ENCODE assay signal across 11 mouse cellular contexts in genomic region chr2:116980692-116981091, GRCm38 (mm10).
DNase-seq lines count a peak whose midpoint lies in the region; ATAC-seq and TF ChIP-seq lines count a peak whose summit lies in the region.
"Had no signal": no experiment of that assay in that cellular context is flagged by ENCODE, and none has a peak within 500 bp of the region (broad histone marks: within the 10 kb centered on the region; RNA-seq: fewer than 3 reads in every experiment).

No protein-coding gene starts in this region.

- no peaks in the 10 kb centered on the region for H3K36me3 ChIP-seq in midbrain, embryonic 13.5 days
- no peaks in the 10 kb centered on the region for H3K36me3 ChIP-seq in midbrain, postnatal 0 days (ENCODE audit: insufficient read depth, low read length)
- no peaks in the 10 kb centered on the region for H3K36me3 ChIP-seq in heart, embryonic 11.5 days (ENCODE audit: control insufficient read depth, insufficient read depth, low read length)
- no peaks in the 10 kb centered on the region for H3K36me3 ChIP-seq in stomach, embryonic 16.5 days (ENCODE audit: control insufficient read depth, insufficient read depth, low read length)
- H3K36me3 ChIP-seq: liver, embryonic 15.5 days; neural tube, embryonic 12.5 days had no signal

- WGBS in midbrain, embryonic 13.5 days: 36% methylated on average over 5 of the region's 5 CpGs
- WGBS in midbrain, postnatal 0 days: 57% methylated on average over 5 of the region's 5 CpGs
- whole genome bisulfite sequencing in heart, embryonic 11.5 days (ENCODE audit: insufficient replicate concordance): 32% methylated on average over 5 of the region's 5 CpGs
- 55% methylated on average over 5 of the region's 5 CpGs for WGBS in stomach, embryonic 16.5 days

- H3K4me2 ChIP-seq in midbrain, embryonic 13.5 days (replicated peaks): no peak overlapping the region
- no peak overlapping the region for H3K4me2 ChIP-seq in midbrain, postnatal 0 days (ENCODE audit: low read depth, low read length, poor library complexity, severe bottlenecking)
- no peak overlapping the region for H3K4me2 ChIP-seq in heart, embryonic 11.5 days
- no peak overlapping the region for H3K4me2 ChIP-seq in stomach, embryonic 16.5 days (ENCODE audit: low read depth, low read length)
- H3K4me2 ChIP-seq: liver, embryonic 15.5 days had no signal

- H3K27me3 ChIP-seq in midbrain, embryonic 13.5 days: no peaks in the 10 kb centered on the region
- H3K27me3 ChIP-seq in midbrain, postnatal 0 days (ENCODE audit: insufficient read depth, low read length): no peaks in the 10 kb centered on the region
- H3K27me3 ChIP-seq in heart, embryonic 11.5 days (ENCODE audit: control insufficient read depth, insufficient read depth, low read length): no peaks in the 10 kb centered on the region
- no peaks in the 10 kb centered on the region for H3K27me3 ChIP-seq in stomach, embryonic 16.5 days (ENCODE audit: control insufficient read depth, insufficient read depth, low read length)
- H3K27me3 ChIP-seq: CH12.LX; neural tube, embryonic 12.5 days had no signal

- peaks cover 42% of the 10 kb centered on the region for H3K4me1 ChIP-seq in midbrain, embryonic 13.5 days (replicated peaks)
- no peaks in the 10 kb centered on the region; the same call in 1 of the 2 replicates for H3K4me1 ChIP-seq in midbrain, postnatal 0 days (ENCODE audit: insufficient read depth, low read length)
- H3K4me1 ChIP-seq in heart, embryonic 11.5 days (ENCODE audit: control insufficient read depth, insufficient read depth, low read length): peaks cover 37% of the 10 kb centered on the region
- peaks cover 21% of the 10 kb centered on the region for H3K4me1 ChIP-seq in stomach, embryonic 16.5 days (ENCODE audit: control insufficient read depth, insufficient read depth, low read length)

- TF ChIP-seq CTCF in midbrain, postnatal 0 days (IDR thresholded peaks at IDR 0.05): no peak

- H3K9me3 ChIP-seq in midbrain, embryonic 13.5 days: peaks cover 2% of the 10 kb centered on the region; the same call in 1 of the 2 replicates
- no peaks in the 10 kb centered on the region for H3K9me3 ChIP-seq in midbrain, postnatal 0 days (ENCODE audit: low read length)
- no peaks in the 10 kb centered on the region for H3K9me3 ChIP-seq in heart, embryonic 11.5 days (replicated peaks; ENCODE audit: control insufficient read depth, low read length)
- H3K9me3 ChIP-seq in stomach, embryonic 16.5 days (replicated peaks; ENCODE audit: control insufficient read depth, low read length): no peaks in the 10 kb centered on the region
- H3K9me3 ChIP-seq: liver, embryonic 15.5 days; neural tube, embryonic 12.5 days had no signal

- no peak overlapping the region for H3K9ac ChIP-seq in midbrain, embryonic 13.5 days (replicated peaks)
- H3K9ac ChIP-seq in midbrain, postnatal 0 days (replicated peaks; ENCODE audit: low read length, poor library complexity, severe bottlenecking): no peak overlapping the region
- no peak overlapping the region for H3K9ac ChIP-seq in heart, embryonic 11.5 days (ENCODE audit: low read depth, low read length)
- no peak overlapping the region for H3K9ac ChIP-seq in stomach, embryonic 16.5 days (ENCODE audit: low read length)
- H3K9ac ChIP-seq: liver, embryonic 15.5 days; neural tube, embryonic 12.5 days had no signal

- ATAC-seq in midbrain, embryonic 13.5 days: no peak
- ATAC-seq in midbrain, postnatal 0 days (ENCODE audit: low FRiP score): no peak
- no peak for ATAC-seq in heart, embryonic 11.5 days (replicated peaks; ENCODE audit: insufficient number of reproducible peaks, low FRiP score, low TSS enrichment)
- no peak for ATAC-seq in stomach, embryonic 16.5 days (ENCODE audit: insufficient read depth, low FRiP score)

- DNase-seq in heart, adult 18-20 months: peak; percentile 30 to 50
- no peak for DNase-seq in heart, postnatal 25 days (ENCODE audit: low spot score)
- no peak for DNase-seq in midbrain, postnatal 0 days (ENCODE audit: low spot score)
- no peak for DNase-seq in frontal cortex, postnatal 14 days (ENCODE audit: low spot score in 2 of 2)
- no peak for DNase-seq in gastrocnemius, adult 18-20 months (ENCODE audit: low spot score)

- intact Hi-C loops in heart, postnatal 25 days (cut with DNase I): no loop called here

- no peak overlapping the region for H3K4me3 ChIP-seq in midbrain, embryonic 13.5 days (replicated peaks)
- H3K4me3 ChIP-seq in midbrain, postnatal 0 days (ENCODE audit: low read depth, low read length): no peak overlapping the region
- H3K4me3 ChIP-seq in heart, embryonic 11.5 days (ENCODE audit: low read depth, low read length): no peak overlapping the region
- no peak overlapping the region for H3K4me3 ChIP-seq in stomach, embryonic 16.5 days (replicated peaks; ENCODE audit: low read length)
- H3K4me3 ChIP-seq: liver, embryonic 15.5 days; neural tube, embryonic 12.5 days had no signal

- H3K27ac ChIP-seq in midbrain, embryonic 13.5 days: peak overlapping the region; percentile 53; the same call in 1 of the 2 replicates
- no peak overlapping the region for H3K27ac ChIP-seq in midbrain, postnatal 0 days (ENCODE audit: low read depth, low read length)
- H3K27ac ChIP-seq in heart, embryonic 11.5 days (ENCODE audit: low read depth, low read length): 0 out of 2 replicates have a peak overlapping the region, but pooled peaks have one; percentile 12
- peak overlapping the region; percentile 55 for H3K27ac ChIP-seq in stomach, embryonic 16.5 days (ENCODE audit: low read length)
- H3K27ac ChIP-seq: liver, embryonic 15.5 days; neural tube, embryonic 12.5 days had no signal

Comparison
In these comparisons a context has a peak if more than half of its experiments do, and no peak if none do; other contexts are left out.
1. DNase-seq: peak in heart, adult 18-20 months (2 of 2); none in heart, postnatal 25 days (single experiment), midbrain, postnatal 0 days (single experiment), frontal cortex, postnatal 14 days (0 of 2) and gastrocnemius, adult 18-20 months (single experiment).